Mouse (Mus musculus): Measurements from ENCODE around the gene Rgl3. TPM values are rescaled to one million over a fixed set of nuclear protein-coding genes. Genes with fewer than 3 reads are reported as not detected.
A peak's percentile ranks its signal among the peaks of the same experiment; 100 is the strongest.

Gene Rgl3
- polyA plus RNA-seq, 1 experiment from 2014 or later = 24.5 TPM

GRCm38 (mm10) chr9:22002194-22003162, 13.2 kb upstream of the Rgl3 start, which contains the start of the genes Ccdc151 and Prkcsh:
TSS of gene Ccdc151 (minus strand) at chr9:22002634.
TSS of gene Prkcsh (plus strand) at chr9:22002806.
- peak within 1 kb of the TSS; percentile 87 for H3K4me2 ChIP-seq
- peaks cover 35% of the 10 kb centered on the region for H3K36me3 ChIP-seq
- peaks cover 37% of the 10 kb centered on the region for H3K4me1 ChIP-seq
- peak within 1 kb of the TSS; percentile 81 for H3K4me3 ChIP-seq (replicated peaks)
- 6% methylated on average over 57 of the region's 57 CpGs for WGBS
- peak; percentile 99 for ATAC-seq (replicated peaks; ENCODE audit: low FRiP score)
- H3K27me3 ChIP-seq = no peaks in the 10 kb centered on the region
- peak within 1 kb of the TSS; percentile 78 for H3K27ac ChIP-seq
- H3K9ac ChIP-seq = peak within 1 kb of the TSS; percentile 60
- H3K9me3 ChIP-seq (replicated peaks) = no peaks in the 10 kb centered on the region

GRCm38 (mm10) chr9:22001633-22002032, 12.4 kb upstream of the Rgl3 start:
- Histone ChIP-seq H3K27ac (no peak overlapping the region), H3K27me3 (no peaks in the 10 kb centered on the region), H3K4me1 (peaks cover 37% of the 10 kb centered on the region), H3K4me3 (replicated peaks) (no peak overlapping the region), H3K4me2 (peak overlapping the region; percentile 61; the same call in 1 of the 2 replicates), H3K36me3 (peaks cover 27% of the 10 kb centered on the region), H3K9me3 (replicated peaks) (no peaks in the 10 kb centered on the region), H3K9ac (no peak overlapping the region)
- 84% methylated on average over 4 of the region's 4 CpGs for WGBS
- ATAC-seq (replicated peaks; ENCODE audit: low FRiP score) = no peak

GRCm38 (mm10) chr9:22000296-22000695, 11.1 kb upstream of the Rgl3 start:
- no peak overlapping the region for H3K9ac ChIP-seq
- WGBS = 90% methylated on average over 6 of the region's 6 CpGs
- no peak overlapping the region for H3K4me3 ChIP-seq (replicated peaks)
- no peaks in the 10 kb centered on the region for H3K9me3 ChIP-seq (replicated peaks)
- ATAC-seq (replicated peaks; ENCODE audit: low FRiP score) = no peak
- H3K36me3 ChIP-seq = peaks cover 13% of the 10 kb centered on the region
- H3K27me3 ChIP-seq = no peaks in the 10 kb centered on the region
- no peak overlapping the region for H3K27ac ChIP-seq
- peaks cover 26% of the 10 kb centered on the region for H3K4me1 ChIP-seq
- H3K4me2 ChIP-seq = no peak overlapping the region

GRCm38 (mm10) chr9:21996178-21996867, 7.1 kb upstream of the Rgl3 start:
- H3K9ac ChIP-seq = no peak overlapping the region
- H3K36me3 ChIP-seq = no peaks in the 10 kb centered on the region
- no peak overlapping the region for H3K4me2 ChIP-seq
- H3K27ac ChIP-seq = no peak overlapping the region
- peaks cover 15% of the 10 kb centered on the region for H3K27me3 ChIP-seq
- no peaks in the 10 kb centered on the region for H3K9me3 ChIP-seq (replicated peaks)
- H3K4me1 ChIP-seq = no peaks in the 10 kb centered on the region
- WGBS = 85% methylated on average over 3 of the region's 3 CpGs
- H3K4me3 ChIP-seq (replicated peaks) = no peak overlapping the region
- no peak for ATAC-seq (replicated peaks; ENCODE audit: low FRiP score)

GRCm38 (mm10) chr9:21992227-21992626, 3.0 kb upstream of the Rgl3 start:
- Histone ChIP-seq H3K4me1 (peaks cover 32% of the 10 kb centered on the region), H3K27ac (no peak overlapping the region), H3K4me2 (no peak overlapping the region), H3K27me3 (peaks cover 56% of the 10 kb centered on the region), H3K9ac (no peak overlapping the region), H3K36me3 (no peaks in the 10 kb centered on the region), H3K4me3 (replicated peaks) (no peak overlapping the region), H3K9me3 (replicated peaks) (no peaks in the 10 kb centered on the region)
- ATAC-seq (replicated peaks; ENCODE audit: low FRiP score) = no peak
- WGBS = 70% methylated on average over 4 of the region's 4 CpGs

GRCm38 (mm10) chr9:21988421-21989101, 685 bp downstream of the Rgl3 start:
- peaks cover 32% of the 10 kb centered on the region for H3K4me1 ChIP-seq
- ATAC-seq (replicated peaks; ENCODE audit: low FRiP score) = peak; percentile 76
- no peaks in the 10 kb centered on the region for H3K36me3 ChIP-seq
- H3K27me3 ChIP-seq = peaks cover 66% of the 10 kb centered on the region
- H3K9ac ChIP-seq = peak overlapping the region; percentile 45
- under 1% methylated on average over 32 of the region's 32 CpGs for WGBS
- peak overlapping the region; percentile 61 for H3K4me3 ChIP-seq (replicated peaks)
- H3K4me2 ChIP-seq = peak overlapping the region; percentile 92
- peak overlapping the region; percentile 79 for H3K27ac ChIP-seq
- H3K9me3 ChIP-seq (replicated peaks) = no peaks in the 10 kb centered on the region

- peak overlapping the region; percentile 61 for H3K4me3 ChIP-seq (replicated peaks)
- H3K4me1 ChIP-seq = peaks cover 32% of the 10 kb centered on the region
- no peaks in the 10 kb centered on the region for H3K9me3 ChIP-seq (replicated peaks)
- no peak for ATAC-seq (replicated peaks; ENCODE audit: low FRiP score)
- no peak overlapping the region; the same call in 1 of the 2 replicates for H3K9ac ChIP-seq
- H3K36me3 ChIP-seq = no peaks in the 10 kb centered on the region
- 0 out of 2 replicates have a peak overlapping the region, but pooled peaks have one; percentile 18 for H3K27ac ChIP-seq
- peaks cover 64% of the 10 kb centered on the region for H3K27me3 ChIP-seq
- H3K4me2 ChIP-seq = peak overlapping the region; percentile 92
- 9% methylated on average over 36 of the region's 36 CpGs for WGBS
Measured at GRCm38 (mm10) chr9:21987592-21988342, 1.5 kb downstream of the Rgl3 start.

- no peaks in the 10 kb centered on the region for H3K9me3 ChIP-seq (replicated peaks)
- WGBS = 40% methylated on average over 3 of the region's 3 CpGs
- H3K27me3 ChIP-seq = peaks cover 27% of the 10 kb centered on the region
- H3K4me2 ChIP-seq = no peak overlapping the region
- peaks cover 16% of the 10 kb centered on the region for H3K4me1 ChIP-seq
- no peak overlapping the region for H3K4me3 ChIP-seq (replicated peaks)
- ATAC-seq (replicated peaks; ENCODE audit: low FRiP score) = no peak
- H3K36me3 ChIP-seq = peaks cover 27% of the 10 kb centered on the region
- no peak overlapping the region for H3K9ac ChIP-seq
- H3K27ac ChIP-seq = no peak overlapping the region
Measured at GRCm38 (mm10) chr9:21983911-21984310, 5.3 kb downstream of the Rgl3 start.

- H3K4me1 ChIP-seq = no peaks in the 10 kb centered on the region
- H3K4me2 ChIP-seq = no peak overlapping the region
- peaks cover 42% of the 10 kb centered on the region for H3K36me3 ChIP-seq
- no peak overlapping the region for H3K27ac ChIP-seq
- no peaks in the 10 kb centered on the region for H3K9me3 ChIP-seq (replicated peaks)
- no peak overlapping the region for H3K4me3 ChIP-seq (replicated peaks)
- no peaks in the 10 kb centered on the region for H3K27me3 ChIP-seq
- no peak overlapping the region for H3K9ac ChIP-seq
- ATAC-seq (replicated peaks; ENCODE audit: low FRiP score) = no peak
- 79% methylated on average over 4 of the region's 4 CpGs for WGBS
Measured at GRCm38 (mm10) chr9:21978398-21979128, 10.7 kb downstream of the Rgl3 start.

- Histone ChIP-seq H3K4me3 (replicated peaks) (no peak overlapping the region), H3K27me3 (no peaks in the 10 kb centered on the region), H3K9me3 (replicated peaks) (no peaks in the 10 kb centered on the region), H3K4me1 (no peaks in the 10 kb centered on the region), H3K4me2 (no peak overlapping the region), H3K36me3 (peaks cover 45% of the 10 kb centered on the region), H3K9ac (no peak overlapping the region), H3K27ac (no peak overlapping the region)
- 18% methylated on average over 2 of the region's 2 CpGs for WGBS
- ATAC-seq (replicated peaks; ENCODE audit: low FRiP score) = no peak
Measured at GRCm38 (mm10) chr9:21977972-21978371, 11.3 kb downstream of the Rgl3 start.

- 82% methylated on average over 5 of the region's 5 CpGs for WGBS
- H3K27ac ChIP-seq = no peak overlapping the region
- H3K36me3 ChIP-seq = peaks cover 50% of the 10 kb centered on the region
- no peak for ATAC-seq (replicated peaks; ENCODE audit: low FRiP score)
- H3K9me3 ChIP-seq (replicated peaks) = no peaks in the 10 kb centered on the region
- H3K4me3 ChIP-seq (replicated peaks) = no peak overlapping the region
- H3K9ac ChIP-seq = no peak overlapping the region
- no peaks in the 10 kb centered on the region for H3K27me3 ChIP-seq
- no peaks in the 10 kb centered on the region for H3K4me1 ChIP-seq
- no peak overlapping the region for H3K4me2 ChIP-seq
Measured at GRCm38 (mm10) chr9:21977331-21977730, 11.9 kb downstream of the Rgl3 start.
